ENCODE assay signal across 10 mouse cellular contexts in the genomic region with DNA sequence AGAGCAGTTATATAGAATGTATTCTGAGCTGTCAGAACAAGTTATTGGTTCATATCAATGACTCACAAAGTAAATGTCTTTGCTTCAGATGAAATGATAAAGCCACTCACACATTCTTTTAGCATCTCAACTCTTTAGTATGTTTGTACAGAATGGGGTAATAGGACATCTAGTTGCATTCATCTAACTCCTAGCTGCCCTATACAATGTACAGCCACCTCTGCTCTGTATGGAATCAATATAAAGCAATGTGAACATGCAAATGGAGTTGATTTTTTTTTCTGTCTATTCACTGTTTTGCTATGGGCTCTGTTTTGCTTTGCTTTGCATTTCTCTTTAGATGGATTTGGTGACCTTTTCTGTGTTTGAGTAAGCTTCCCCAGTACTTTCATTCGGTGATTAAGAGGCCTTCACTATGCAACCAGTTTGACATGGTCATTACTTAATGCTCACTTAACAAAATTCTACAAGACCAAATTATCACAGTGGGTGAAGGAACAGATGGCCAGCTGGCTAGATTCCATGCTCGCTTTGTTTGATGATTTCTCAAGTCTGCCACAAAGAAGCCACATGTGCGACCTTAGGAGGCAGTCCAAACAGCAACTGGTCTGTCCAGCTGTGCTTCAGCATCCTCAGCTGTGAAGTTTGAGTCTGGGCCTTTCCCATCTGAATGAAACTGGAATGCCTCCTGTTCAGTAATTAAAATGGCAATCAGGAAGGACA.
DNase-seq lines count a peak whose midpoint lies in the region; ATAC-seq and TF ChIP-seq lines count a peak whose summit lies in the region.
"Had no signal": no experiment of that assay in that cellular context is flagged by ENCODE, and none has a peak within 500 bp of the region (broad histone marks: within the 10 kb centered on the region; RNA-seq: fewer than 3 reads in every experiment).

No protein-coding gene starts in this region.

- H3K4me1 ChIP-seq in neural tube, embryonic 15.5 days, result no peaks in the 10 kb centered on the region
- 0 out of 2 replicates have a peak, but pooled peaks cover 2% of the 10 kb centered on the region for H3K4me1 ChIP-seq in embryonic facial prominence, embryonic 10.5 days
- no peaks in the 10 kb centered on the region for H3K4me1 ChIP-seq in hindbrain, embryonic 14.5 days (replicated peaks; ENCODE audit: control insufficient read depth, insufficient read depth, low read length)
- no peaks in the 10 kb centered on the region for H3K4me1 ChIP-seq in heart, embryonic 11.5 days (ENCODE audit: control insufficient read depth, insufficient read depth, low read length)
- H3K4me1 ChIP-seq: embryonic facial prominence, embryonic 13.5 days had no signal

- no peak overlapping the region for H3ac ChIP-seq in myocyte (ENCODE audit: control insufficient read depth, insufficient read length)

- H3K4me2 ChIP-seq in neural tube, embryonic 15.5 days, result no peak overlapping the region
- no peak overlapping the region for H3K4me2 ChIP-seq in hindbrain, embryonic 14.5 days (replicated peaks)
- H3K4me2 ChIP-seq in myocyte (ENCODE audit: low read depth), result peak overlapping the region; percentile 15
- no peak overlapping the region for H3K4me2 ChIP-seq in heart, embryonic 11.5 days
- H3K4me2 ChIP-seq: embryonic facial prominence, embryonic 13.5 days had no signal

- H3K27ac ChIP-seq in neural tube, embryonic 15.5 days (replicated peaks), result no peak overlapping the region
- H3K27ac ChIP-seq in embryonic facial prominence, embryonic 10.5 days (replicated peaks), result no peak overlapping the region
- H3K27ac ChIP-seq in hindbrain, embryonic 14.5 days, result no peak overlapping the region
- no peak overlapping the region for H3K27ac ChIP-seq in heart, embryonic 11.5 days (ENCODE audit: low read depth, low read length)
- H3K27ac ChIP-seq: embryonic facial prominence, embryonic 13.5 days had no signal

- TF ChIP-seq POLR2A in myocyte (IDR thresholded peaks at IDR 0.05; ENCODE audit: insufficient read length, low read depth), result no peak

- no peak for ATAC-seq in neural tube, embryonic 15.5 days (ENCODE audit: low FRiP score)
- peak; percentile 77 for ATAC-seq in hindbrain, embryonic 14.5 days (ENCODE audit: low FRiP score)
- no peak for ATAC-seq in megakaryocyte progenitor cell, adult 5-6 weeks (replicated peaks; ENCODE audit: poor library complexity)
- ATAC-seq in heart, embryonic 11.5 days (replicated peaks; ENCODE audit: insufficient number of reproducible peaks, low FRiP score, low TSS enrichment), result no peak

- no peak overlapping the region for H3K9ac ChIP-seq in neural tube, embryonic 15.5 days (replicated peaks)
- H3K9ac ChIP-seq in hindbrain, embryonic 14.5 days, result no peak overlapping the region
- H3K9ac ChIP-seq in heart, embryonic 11.5 days (ENCODE audit: low read depth, low read length), result no peak overlapping the region
- H3K9ac ChIP-seq: embryonic facial prominence, embryonic 13.5 days had no signal

- no peaks in the 10 kb centered on the region for H3K79me2 ChIP-seq in myocyte (ENCODE audit: control insufficient read depth, insufficient read depth)

- H3K9me3 ChIP-seq in neural tube, embryonic 15.5 days (replicated peaks), result no peaks in the 10 kb centered on the region
- H3K9me3 ChIP-seq in embryonic facial prominence, embryonic 10.5 days, result no peaks in the 10 kb centered on the region
- H3K9me3 ChIP-seq in hindbrain, embryonic 14.5 days (ENCODE audit: control insufficient read depth, low read length), result no peaks in the 10 kb centered on the region
- H3K9me3 ChIP-seq in heart, embryonic 11.5 days (replicated peaks; ENCODE audit: control insufficient read depth, low read length), result no peaks in the 10 kb centered on the region

- no peaks in the 10 kb centered on the region for H3K36me3 ChIP-seq in neural tube, embryonic 15.5 days
- H3K36me3 ChIP-seq in embryonic facial prominence, embryonic 10.5 days (replicated peaks), result no peaks in the 10 kb centered on the region
- no peaks in the 10 kb centered on the region for H3K36me3 ChIP-seq in hindbrain, embryonic 14.5 days (replicated peaks; ENCODE audit: control insufficient read depth, insufficient read depth)
- no peaks in the 10 kb centered on the region for H3K36me3 ChIP-seq in myocyte (ENCODE audit: control insufficient read depth, insufficient read depth)
- H3K36me3 ChIP-seq in heart, embryonic 11.5 days (ENCODE audit: control insufficient read depth, insufficient read depth, low read length), result no peaks in the 10 kb centered on the region
- H3K36me3 ChIP-seq: embryonic facial prominence, embryonic 13.5 days had no signal

- peak; percentile 27 for DNase-seq in neural tube, embryonic 10.5 days (ENCODE audit: extremely low spot score, low spot score)
- peak; percentile 19 for DNase-seq in embryonic facial prominence, embryonic 10.5 days (ENCODE audit: low spot score)
- peak; percentile 73 for DNase-seq in hindbrain, embryonic 14.5 days (ENCODE audit: low spot score)
- no peak for DNase-seq in frontal cortex, postnatal 25 days (ENCODE audit: low spot score in 2 of 2)
- DNase-seq: thymus, postnatal 25 days had no signal

- 39% methylated on average over 3 of the region's 3 CpGs for WGBS in neural tube, embryonic 15.5 days
- 59% methylated on average over 3 of the region's 3 CpGs for WGBS in embryonic facial prominence, embryonic 10.5 days
- WGBS in hindbrain, embryonic 14.5 days, result 36% methylated on average over 3 of the region's 3 CpGs
- 56% methylated on average over 3 of the region's 3 CpGs for WGBS in heart, embryonic 11.5 days (ENCODE audit: insufficient replicate concordance)

- no peaks in the 10 kb centered on the region for H3K27me3 ChIP-seq in neural tube, embryonic 15.5 days (replicated peaks)
- H3K27me3 ChIP-seq in embryonic facial prominence, embryonic 10.5 days (replicated peaks; ENCODE audit: low read depth, poor library complexity, severe bottlenecking), result no peaks in the 10 kb centered on the region
- H3K27me3 ChIP-seq in hindbrain, embryonic 14.5 days (ENCODE audit: control insufficient read depth, insufficient read depth, low read length), result no peaks in the 10 kb centered on the region
- no peaks in the 10 kb centered on the region for H3K27me3 ChIP-seq in myocyte (ENCODE audit: control insufficient read depth, insufficient read depth, insufficient read length)
- H3K27me3 ChIP-seq in heart, embryonic 11.5 days (ENCODE audit: control insufficient read depth, insufficient read depth, low read length), result no peaks in the 10 kb centered on the region
- H3K27me3 ChIP-seq: embryonic facial prominence, embryonic 13.5 days had no signal

- H3K4me3 ChIP-seq in neural tube, embryonic 15.5 days (replicated peaks), result no peak overlapping the region
- no peak overlapping the region for H3K4me3 ChIP-seq in embryonic facial prominence, embryonic 10.5 days
- H3K4me3 ChIP-seq in hindbrain, embryonic 14.5 days (replicated peaks; ENCODE audit: low read length), result no peak overlapping the region
- H3K4me3 ChIP-seq in myocyte, result no peak overlapping the region
- H3K4me3 ChIP-seq in heart, embryonic 11.5 days (ENCODE audit: low read depth, low read length), result no peak overlapping the region
- H3K4me3 ChIP-seq: embryonic facial prominence, embryonic 13.5 days had no signal

TF ChIP-seq in myocyte, 11 proteins besides CTCF, POLR2A, EP300 and RAD21:
- peak; percentile 44 to 97 (median 92) for TF ChIP-seq MYOD1 (IDR thresholded peaks at IDR 0.05; ENCODE audit: control insufficient read depth in 1 of 3, insufficient read length in 2 of 3, low read depth in 2 of 3)
- no peak for TF ChIP-seq USF1 (IDR thresholded peaks at IDR 0.05; ENCODE audit: low read depth)
- peak; percentile 89 for TF ChIP-seq TCF3 (IDR thresholded peaks at IDR 0.05; ENCODE audit: insufficient read length, low read depth)
- TF ChIP-seq MYOG (IDR thresholded peaks at IDR 0.05; ENCODE audit: control insufficient read depth in 1 of 3, insufficient read depth in 1 of 3, insufficient read length in 2 of 3, low read depth in 2 of 3), result peak; percentile 45 to 89 (median 83)
- no peak for TF ChIP-seq REST (IDR thresholded peaks at IDR 0.05; ENCODE audit: insufficient read depth, insufficient read length)
- peak; percentile 80 for TF ChIP-seq CEBPB (IDR thresholded peaks at IDR 0.05; ENCODE audit: insufficient read depth, poor library complexity, severe bottlenecking)
- peak; percentile 97 for TF ChIP-seq TCF12 (IDR thresholded peaks at IDR 0.05; ENCODE audit: insufficient read depth, poor library complexity, severe bottlenecking)

Comparison
In these comparisons a context has a peak if more than half of its experiments do, and no peak if none do; other contexts are left out.
1. DNase-seq: peak in neural tube, embryonic 10.5 days (single experiment), embryonic facial prominence, embryonic 10.5 days (single experiment) and hindbrain, embryonic 14.5 days (single experiment); none in frontal cortex, postnatal 25 days (0 of 2).